Mouse (Mus musculus) ES-E14 (cell line): Measurements from ENCODE around the gene Nrip2.

Experiments used
- CHD2 ChIP-seq: IDR thresholded peaks from 2 replicates; pipeline ENCODE4 v1.6.1; 2014; ENCODE audit warnings: mild to moderate bottlenecking, low read depth, low read length, inconsistent platforms
- HCFC1 ChIP-seq: IDR thresholded peaks from 2 replicates; pipeline ENCODE4 v1.6.1; 2012; ENCODE audit warnings: low read length, inconsistent platforms, borderline replicate concordance; ENCODE audit not compliant: insufficient read depth
- MAFK ChIP-seq: IDR thresholded peaks from 2 replicates; pipeline ENCODE4 v1.6.1; 2014; ENCODE audit warnings: mild to moderate bottlenecking, low read depth, low read length, inconsistent platforms; ENCODE audit not compliant: insufficient read depth
- ZC3H11A ChIP-seq: IDR thresholded peaks from 2 replicates; pipeline ENCODE4 v1.6.1; 2012; ENCODE audit warnings: low read depth, mild to moderate bottlenecking, inconsistent platforms, low read length, borderline replicate concordance
- ZNF384 ChIP-seq: IDR thresholded peaks from 2 replicates; pipeline ENCODE4 v1.6.1; 2012; ENCODE audit warnings: low read depth, low read length, inconsistent platforms

GRCm38 (mm10) chr6:128381254-128381653, 17.8 kb upstream of the Nrip2 start:
- TF ChIP-seq ZNF384 (no peak), MAFK (no peak), CHD2 (no peak), ZC3H11A (no peak), HCFC1 (no peak)
